Mouse (Mus musculus): ENCODE data around the gene Dnaja3. TPM values are rescaled to one million over a fixed set of nuclear protein-coding genes. Genes with fewer than 3 reads are reported as not detected.

Dnaja3 gene
- polyA plus RNA-seq, 1 experiment: 18.3 TPM

- no peak for DNase-seq
- no peak overlapping the region for H3K4me3 ChIP-seq (ENCODE audit: control insufficient read depth, insufficient read depth, low read length)
- peaks cover 15% of the 10 kb centered on the region for H3K4me1 ChIP-seq (replicated peaks; ENCODE audit: control insufficient read depth, insufficient read depth, low read length)
- TF ChIP-seq CTCF (IDR thresholded peaks at IDR 0.05; ENCODE audit: borderline replicate concordance, control insufficient read depth, extremely low read depth, insufficient read depth, low read length, poor library complexity) (no peak), POLR2A (IDR thresholded peaks at IDR 0.05; ENCODE audit: control insufficient read depth, extremely low read depth, insufficient read depth, low read length, poor library complexity) (no peak)
- 79% methylated on average over 6 of the region's 6 CpGs for WGBS
- no peak overlapping the region for H3K27ac ChIP-seq (ENCODE audit: control insufficient read depth, insufficient read depth, low read length)
- peaks cover 18% of the 10 kb centered on the region for H3K36me3 ChIP-seq (ENCODE audit: control insufficient read depth, insufficient read depth, low read length)
- no peaks in the 10 kb centered on the region for H3K27me3 ChIP-seq (ENCODE audit: control insufficient read depth, insufficient read depth, low read length)
Measured at GRCm38 (mm10) chr16:4627105-4627504, 12.7 kb upstream of the Dnaja3 start.

GRCm38 (mm10) chr16:4628898-4629419 is 10.8 kb upstream of the Dnaja3 start:
- WGBS: 97% methylated on average over 9 of the region's 9 CpGs
- peaks cover 9% of the 10 kb centered on the region for H3K4me1 ChIP-seq (replicated peaks; ENCODE audit: control insufficient read depth, insufficient read depth, low read length)
- no peak for TF ChIP-seq POLR2A (IDR thresholded peaks at IDR 0.05; ENCODE audit: control insufficient read depth, extremely low read depth, insufficient read depth, low read length, poor library complexity)
- TF ChIP-seq CTCF (IDR thresholded peaks at IDR 0.05; ENCODE audit: borderline replicate concordance, control insufficient read depth, extremely low read depth, insufficient read depth, low read length, poor library complexity): no peak

GRCm38 (mm10) chr16:4629950-4630349 is 9.8 kb upstream of the Dnaja3 start:
- no peak overlapping the region for H3K4me3 ChIP-seq (ENCODE audit: control insufficient read depth, insufficient read depth, low read length)
- no peak for TF ChIP-seq POLR2A (IDR thresholded peaks at IDR 0.05; ENCODE audit: control insufficient read depth, extremely low read depth, insufficient read depth, low read length, poor library complexity)
- TF ChIP-seq CTCF (IDR thresholded peaks at IDR 0.05; ENCODE audit: borderline replicate concordance, control insufficient read depth, extremely low read depth, insufficient read depth, low read length, poor library complexity): peak; percentile 90
- 36% methylated on average over 6 of the region's 6 CpGs for WGBS
- 0 out of 2 replicates have a peak, but pooled peaks cover 6% of the 10 kb centered on the region for H3K4me1 ChIP-seq (replicated peaks; ENCODE audit: control insufficient read depth, insufficient read depth, low read length)
- H3K27ac ChIP-seq (ENCODE audit: control insufficient read depth, insufficient read depth, low read length): no peak overlapping the region
- peaks cover 35% of the 10 kb centered on the region for H3K36me3 ChIP-seq (ENCODE audit: control insufficient read depth, insufficient read depth, low read length)
- peak; percentile 85 for DNase-seq
- no peaks in the 10 kb centered on the region for H3K27me3 ChIP-seq (ENCODE audit: control insufficient read depth, insufficient read depth, low read length)

More at GRCm38 (mm10) chr16:4628898-4629419, 10.8 kb upstream of the Dnaja3 start:
- no peak for DNase-seq
- H3K36me3 ChIP-seq (ENCODE audit: control insufficient read depth, insufficient read depth, low read length): peaks cover 28% of the 10 kb centered on the region
- H3K4me3 ChIP-seq (ENCODE audit: control insufficient read depth, insufficient read depth, low read length): no peak overlapping the region
- H3K27me3 ChIP-seq (ENCODE audit: control insufficient read depth, insufficient read depth, low read length): no peaks in the 10 kb centered on the region
- H3K27ac ChIP-seq (ENCODE audit: control insufficient read depth, insufficient read depth, low read length): no peak overlapping the region

- Histone ChIP-seq H3K4me1 (replicated peaks; ENCODE audit: control insufficient read depth, insufficient read depth, low read length) (0 out of 2 replicates have a peak, but pooled peaks cover 6% of the 10 kb centered on the region), H3K4me3 (ENCODE audit: control insufficient read depth, insufficient read depth, low read length) (no peak overlapping the region), H3K36me3 (ENCODE audit: control insufficient read depth, insufficient read depth, low read length) (peaks cover 35% of the 10 kb centered on the region), H3K27me3 (ENCODE audit: control insufficient read depth, insufficient read depth, low read length) (no peaks in the 10 kb centered on the region), H3K27ac (ENCODE audit: control insufficient read depth, insufficient read depth, low read length) (no peak overlapping the region)
- TF ChIP-seq POLR2A (IDR thresholded peaks at IDR 0.05; ENCODE audit: control insufficient read depth, extremely low read depth, insufficient read depth, low read length, poor library complexity) (no peak), CTCF (IDR thresholded peaks at IDR 0.05; ENCODE audit: borderline replicate concordance, control insufficient read depth, extremely low read depth, insufficient read depth, low read length, poor library complexity) (no peak)
- DNase-seq: no peak
- 79% methylated on average over 7 of the region's 7 CpGs for WGBS
Measured at GRCm38 (mm10) chr16:4632050-4632449, 7.7 kb upstream of the Dnaja3 start.

GRCm38 (mm10) chr16:4633661-4634060 is 6.1 kb upstream of the Dnaja3 start:
- Histone ChIP-seq H3K4me3 (ENCODE audit: control insufficient read depth, insufficient read depth, low read length) (no peak overlapping the region), H3K4me1 (replicated peaks; ENCODE audit: control insufficient read depth, insufficient read depth, low read length) (no peaks in the 10 kb centered on the region), H3K27me3 (ENCODE audit: control insufficient read depth, insufficient read depth, low read length) (no peaks in the 10 kb centered on the region), H3K36me3 (ENCODE audit: control insufficient read depth, insufficient read depth, low read length) (peaks cover 28% of the 10 kb centered on the region), H3K27ac (ENCODE audit: control insufficient read depth, insufficient read depth, low read length) (no peak overlapping the region)
- 92% methylated on average over 3 of the region's 3 CpGs for WGBS
- no peak for DNase-seq
- TF ChIP-seq CTCF (IDR thresholded peaks at IDR 0.05; ENCODE audit: borderline replicate concordance, control insufficient read depth, extremely low read depth, insufficient read depth, low read length, poor library complexity): no peak
- no peak for TF ChIP-seq POLR2A (IDR thresholded peaks at IDR 0.05; ENCODE audit: control insufficient read depth, extremely low read depth, insufficient read depth, low read length, poor library complexity)

GRCm38 (mm10) chr16:4634681-4635080 is 5.1 kb upstream of the Dnaja3 start:
- Histone ChIP-seq H3K27ac (ENCODE audit: control insufficient read depth, insufficient read depth, low read length) (no peak overlapping the region), H3K27me3 (ENCODE audit: control insufficient read depth, insufficient read depth, low read length) (no peaks in the 10 kb centered on the region), H3K36me3 (ENCODE audit: control insufficient read depth, insufficient read depth, low read length) (peaks cover 28% of the 10 kb centered on the region), H3K4me1 (replicated peaks; ENCODE audit: control insufficient read depth, insufficient read depth, low read length) (no peaks in the 10 kb centered on the region), H3K4me3 (ENCODE audit: control insufficient read depth, insufficient read depth, low read length) (no peak overlapping the region)
- 95% methylated on average over 9 of the region's 9 CpGs for WGBS
- DNase-seq: no peak
- TF ChIP-seq CTCF (IDR thresholded peaks at IDR 0.05; ENCODE audit: borderline replicate concordance, control insufficient read depth, extremely low read depth, insufficient read depth, low read length, poor library complexity): no peak

- TF ChIP-seq POLR2A (IDR thresholded peaks at IDR 0.05; ENCODE audit: control insufficient read depth, extremely low read depth, insufficient read depth, low read length, poor library complexity) (no peak), CTCF (IDR thresholded peaks at IDR 0.05; ENCODE audit: borderline replicate concordance, control insufficient read depth, extremely low read depth, insufficient read depth, low read length, poor library complexity) (no peak)
- no peak for DNase-seq
- no peak overlapping the region for H3K4me3 ChIP-seq (ENCODE audit: control insufficient read depth, insufficient read depth, low read length)
- H3K27me3 ChIP-seq (ENCODE audit: control insufficient read depth, insufficient read depth, low read length): no peaks in the 10 kb centered on the region
- H3K27ac ChIP-seq (ENCODE audit: control insufficient read depth, insufficient read depth, low read length): no peak overlapping the region
- no peaks in the 10 kb centered on the region for H3K4me1 ChIP-seq (replicated peaks; ENCODE audit: control insufficient read depth, insufficient read depth, low read length)
- peaks cover 28% of the 10 kb centered on the region for H3K36me3 ChIP-seq (ENCODE audit: control insufficient read depth, insufficient read depth, low read length)
- WGBS: 94% methylated on average over 4 of the region's 4 CpGs
Measured at GRCm38 (mm10) chr16:4635760-4636159, 4.0 kb upstream of the Dnaja3 start.

Data from thymus, adult 2 months (tissue).